Mouse (Mus musculus) CH12.LX (cell line): ENCODE data around the gene Pde4b.

Experiments used
- CHD2 ChIP-seq: IDR thresholded peaks from 2 replicates; pipeline ENCODE4 v1.6.1; 2011; ENCODE audit warnings: low read length, improper control_type of control experiment
- CTCF ChIP-seq, 2 experiments: IDR thresholded peaks in 1 of 2; conservative IDR thresholded peaks in 1 of 2; 2 replicates each; pipeline ENCODE4 v1.5.1; 2011 to 2012; ENCODE audit warnings: low read depth in 2 of 2, low read length in 2 of 2, improper control_type of control experiment in 1 of 2, inconsistent platforms in 1 of 2, mild to moderate bottlenecking in 1 of 2, moderate library complexity in 1 of 2
- EP300 ChIP-seq: IDR thresholded peaks from 2 replicates; pipeline ENCODE4 v1.6.1; 2011; ENCODE audit warnings: low read length, improper control_type of control experiment
- MAX ChIP-seq: IDR thresholded peaks from 2 replicates; pipeline ENCODE4 v1.6.1; 2011; ENCODE audit warnings: low read length, improper control_type of control experiment
- MEF2A ChIP-seq: IDR thresholded peaks from 2 replicates; pipeline ENCODE4 v1.6.1; 2014; ENCODE audit warnings: low read depth, mild to moderate bottlenecking, inconsistent platforms, low read length, improper control_type of control experiment, borderline replicate concordance
- PAX5 ChIP-seq: IDR thresholded peaks from 2 replicates; pipeline ENCODE4 v1.6.1; 2012; ENCODE audit warnings: low read length, inconsistent platforms, mixed read lengths
- POLR2A ChIP-seq: IDR thresholded peaks from 2 replicates; pipeline ENCODE4 v1.6.1; 2011; ENCODE audit warnings: low read depth, mild to moderate bottlenecking, improper control_type of control experiment, low read length
- USF1 ChIP-seq: IDR thresholded peaks from 2 replicates; pipeline ENCODE4 v1.6.1; 2014; ENCODE audit warnings: low read depth, mild to moderate bottlenecking, inconsistent platforms, low read length, improper control_type of control experiment

- TF ChIP-seq MAX (no peak), POLR2A (no peak), MEF2A (no peak), EP300 (no peak), USF1 (no peak), PAX5 (no peak), CHD2 (no peak), CTCF (conservative IDR thresholded peaks at IDR 0.05 in 1 of 2, IDR thresholded peaks at IDR 0.05 in 1 of 2; ENCODE audit: low read depth in 2 of 2, low read length in 2 of 2) (no peak)
These were observed 504.5 kb downstream of the Pde4b start for GRCm38 (mm10) chr4:102591798-102592197.
